Mouse (Mus musculus) lung, postnatal 0 days (tissue): ENCODE results near the gene Morn4.

Experiments used
- CTCF ChIP-seq: IDR thresholded peaks from 2 replicates; pipeline ENCODE4 v1.5.1; 2016; ENCODE audit warnings: antibody characterized with exemption, mild to moderate bottlenecking
- EP300 ChIP-seq: IDR thresholded peaks from 2 replicates; pipeline ENCODE4 v1.6.1; 2016; ENCODE audit warnings: antibody characterized with exemption, mild to moderate bottlenecking, control low read depth

GRCm38 (mm10) chr19:42129509-42130293, 43.5 kb upstream of the Morn4 start:
- TF ChIP-seq CTCF: no peak
- TF ChIP-seq EP300: no peak; the same call in 1 of the 2 replicates
